Mouse (Mus musculus): Measurements from ENCODE around the gene Itpripl1. TPM values are rescaled to one million over a fixed set of nuclear protein-coding genes. Genes with fewer than 3 reads are reported as not detected.
A peak's percentile ranks its signal among the peaks of the same experiment; 100 is the strongest.
"Not testable (repeated sequence)": the region's sequence is repeated elsewhere in the genome, so short reads cannot be mapped to it uniquely, and the experiment has no call there.

Gene Itpripl1
- total and polyA plus RNA-seq, 2 experiments from 2014 or later = 11.0 to 16.0 TPM

DNA sequence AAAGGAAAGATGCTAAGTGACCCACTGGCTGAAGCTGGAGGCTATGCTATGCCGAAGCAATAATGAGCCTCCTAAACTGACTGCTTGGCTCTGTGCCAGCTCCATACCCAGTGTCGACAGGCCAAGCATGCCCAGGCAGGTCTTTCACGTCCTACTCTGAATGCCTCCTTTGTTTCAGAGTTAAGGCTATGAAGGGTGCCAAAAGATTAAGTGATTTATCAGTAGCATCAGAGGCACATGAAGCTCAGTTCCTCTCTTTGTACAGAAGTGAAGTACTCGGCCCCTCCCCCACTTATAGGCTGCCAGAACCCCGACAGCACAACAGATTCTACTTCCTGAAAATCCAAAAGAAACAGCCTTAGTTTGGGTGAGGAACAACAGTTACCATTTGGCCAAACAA is 6.3 kb downstream of the Itpripl1 start:
- Histone ChIP-seq H3K27me3 (ENCODE audit: insufficient read depth, low read length) (no peaks in the 10 kb centered on the region), H3K36me3 (ENCODE audit: insufficient read depth) (0 out of 2 replicates have a peak, but pooled peaks cover 5% of the 10 kb centered on the region), H3K4me3 (ENCODE audit: low read depth, low read length) (no peak overlapping the region), H3K4me1 (ENCODE audit: insufficient read depth) (peaks cover 11% of the 10 kb centered on the region; the same call in 1 of the 2 replicates), H3K9me3 (ENCODE audit: low read length) (no peaks in the 10 kb centered on the region), H3K4me2 (ENCODE audit: low read depth) (no peak overlapping the region), H3K9ac (no peak overlapping the region), H3K27ac (ENCODE audit: low read depth, low read length) (no peak overlapping the region)
- no peak for TF ChIP-seq CTCF (IDR thresholded peaks at IDR 0.05; ENCODE audit: low read depth)
- ATAC-seq = no peak
- DNase-seq = peak; percentile 49
- WGBS = 8% methylated on average over 5 of the region's 5 CpGs

DNA sequence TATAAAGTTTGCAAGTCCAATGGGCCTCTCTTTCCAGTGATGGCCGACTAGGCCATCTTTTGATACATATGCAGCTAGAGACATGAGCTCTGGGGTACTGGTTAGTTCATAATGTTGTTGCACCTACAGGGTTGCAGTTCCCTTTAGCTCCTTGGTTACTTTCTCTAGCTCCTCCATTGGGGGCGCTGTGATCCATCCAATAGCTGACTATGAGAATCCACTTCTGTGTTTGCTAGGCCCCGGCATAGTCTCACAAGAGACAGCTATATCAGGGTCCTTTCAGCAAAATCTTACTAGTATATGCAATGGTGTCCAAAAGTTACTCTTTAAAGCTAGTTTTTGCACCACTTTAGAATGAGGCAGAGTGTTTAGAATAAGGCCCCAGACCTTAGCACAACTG is 8.0 kb downstream of the Itpripl1 start:
- WGBS = 38% methylated on average over 2 of the region's 3 CpGs
- not testable (repeated sequence) for H3K4me3 ChIP-seq (ENCODE audit: low read depth, low read length)

GRCm38 (mm10) chr2:127133621-127134461 is 9.4 kb downstream of the Itpripl1 start, which contains the start of gene Ncaph:
Gene Ncaph, minus strand, starts transcription at chr2:127133954.
- Histone ChIP-seq H3K4me1 (ENCODE audit: insufficient read depth) (peaks cover 11% of the 10 kb centered on the region; the same call in 1 of the 2 replicates), H3K27me3 (ENCODE audit: insufficient read depth, low read length) (no peaks in the 10 kb centered on the region), H3K4me2 (ENCODE audit: low read depth) (peak within 1 kb of the TSS; percentile 71), H3K9me3 (ENCODE audit: low read length) (no peaks in the 10 kb centered on the region), H3K9ac (peak within 1 kb of the TSS; percentile 63), H3K36me3 (ENCODE audit: insufficient read depth) (no peaks in the 10 kb centered on the region), H3K27ac (ENCODE audit: low read depth, low read length) (peak within 1 kb of the TSS; percentile 70), H3K4me3 (ENCODE audit: low read depth, low read length) (peak within 1 kb of the TSS; percentile 85)
- peak; percentile 94 for ATAC-seq
- no peak for TF ChIP-seq CTCF (IDR thresholded peaks at IDR 0.05; ENCODE audit: low read depth)
- peak; percentile 94 for DNase-seq
- 1% methylated on average over 57 of the region's 57 CpGs for WGBS

More for the DNA sequence above, 8.0 kb downstream of the Itpripl1 start:
- not testable (repeated sequence) for H3K36me3 ChIP-seq (ENCODE audit: insufficient read depth); H3K9me3 ChIP-seq (ENCODE audit: low read length); H3K4me2 ChIP-seq (ENCODE audit: low read depth); H3K9ac ChIP-seq; ATAC-seq; DNase-seq; H3K27ac ChIP-seq (ENCODE audit: low read depth, low read length); H3K27me3 ChIP-seq (ENCODE audit: insufficient read depth, low read length)
- peak; percentile 20; the same call in 1 of the 2 replicates for TF ChIP-seq CTCF (IDR thresholded peaks at IDR 0.05; ENCODE audit: low read depth)
- peaks cover 11% of the 10 kb centered on the region; the same call in 1 of the 2 replicates for H3K4me1 ChIP-seq (ENCODE audit: insufficient read depth)

DNA sequence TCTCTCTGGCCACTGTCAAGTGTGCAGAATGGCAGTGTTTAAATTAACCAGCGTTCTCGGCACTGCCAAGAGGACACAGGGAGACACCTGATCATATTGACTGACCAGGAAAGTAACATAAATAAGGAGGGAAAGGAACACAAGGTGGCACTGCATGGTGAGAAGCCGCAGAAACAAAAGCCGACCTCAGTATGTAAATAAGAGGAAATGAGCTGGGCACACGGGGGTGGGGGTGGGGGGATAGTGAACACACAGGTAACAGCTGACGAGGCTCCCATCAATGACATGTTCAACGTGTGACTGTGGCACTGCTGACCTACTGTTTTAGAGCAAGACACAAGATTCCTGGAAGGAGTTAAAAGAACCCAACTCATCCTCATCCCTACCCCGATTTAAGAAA is 11.9 kb downstream of the Itpripl1 start:
- Histone ChIP-seq H3K27me3 (ENCODE audit: insufficient read depth, low read length) (no peaks in the 10 kb centered on the region), H3K4me3 (ENCODE audit: low read depth, low read length) (no peak overlapping the region), H3K4me2 (ENCODE audit: low read depth) (no peak overlapping the region), H3K9ac (no peak overlapping the region), H3K4me1 (ENCODE audit: insufficient read depth) (peaks cover 11% of the 10 kb centered on the region; the same call in 1 of the 2 replicates), H3K27ac (ENCODE audit: low read depth, low read length) (no peak overlapping the region), H3K36me3 (ENCODE audit: insufficient read depth) (no peaks in the 10 kb centered on the region), H3K9me3 (ENCODE audit: low read length) (no peaks in the 10 kb centered on the region)
- DNase-seq (no peak), ATAC-seq (no peak)
- WGBS = 73% methylated on average over 8 of the region's 8 CpGs
- TF ChIP-seq CTCF (IDR thresholded peaks at IDR 0.05; ENCODE audit: low read depth) = no peak

DNA sequence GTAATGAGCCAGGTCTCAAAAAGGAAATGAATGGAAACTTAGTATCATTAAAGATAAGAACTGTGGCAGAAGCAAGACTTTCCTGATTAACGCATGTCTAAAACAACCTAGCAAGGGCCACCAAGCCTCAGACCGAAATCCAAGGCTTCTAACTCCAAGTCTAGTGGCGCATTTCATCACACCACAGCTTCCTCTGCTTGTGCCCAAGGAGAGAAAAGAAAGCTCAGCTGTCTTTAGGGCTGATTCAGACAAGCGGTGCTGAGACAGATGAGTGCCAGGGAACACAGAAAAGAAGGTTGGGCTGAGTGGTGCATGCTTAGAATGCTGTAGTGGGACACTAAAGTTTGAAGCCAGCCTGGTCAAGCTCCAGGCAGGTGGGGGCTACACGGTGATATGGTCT is 14.3 kb downstream of the Itpripl1 start:
- no peaks in the 10 kb centered on the region for H3K9me3 ChIP-seq (ENCODE audit: low read length)
- no peak for TF ChIP-seq CTCF (IDR thresholded peaks at IDR 0.05; ENCODE audit: low read depth)

DNA sequence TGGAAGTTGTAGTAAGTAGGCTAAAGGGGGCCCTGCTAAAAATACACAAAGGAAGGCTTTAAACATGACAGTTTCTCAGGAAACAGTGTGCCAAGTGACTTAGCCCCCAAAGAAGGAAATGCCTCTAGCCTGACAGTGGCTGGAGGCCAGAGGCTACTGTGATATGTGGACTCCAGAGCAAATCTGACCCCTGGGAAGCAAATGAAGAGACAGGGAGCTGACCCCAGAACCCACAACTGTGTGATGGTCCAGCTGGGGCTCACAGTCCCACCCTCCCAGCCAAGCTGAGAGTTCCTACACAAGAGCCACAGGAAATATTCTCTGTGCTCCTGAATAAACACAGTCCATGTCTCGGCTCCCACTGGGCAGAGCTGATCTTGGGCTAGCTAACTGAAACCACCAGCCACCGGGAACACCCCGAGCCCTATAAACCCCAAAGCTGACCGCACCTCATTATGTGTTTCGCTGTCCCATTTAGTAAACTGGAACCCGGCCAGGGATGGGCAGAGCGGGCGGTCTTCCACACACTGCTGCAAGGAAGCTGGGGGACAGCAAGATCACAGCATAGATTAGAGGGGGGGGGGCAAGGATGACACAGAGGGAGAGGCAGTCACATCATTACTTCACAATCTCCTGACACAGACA is 21.5 kb downstream of the Itpripl1 start:
- TF ChIP-seq CTCF (IDR thresholded peaks at IDR 0.05; ENCODE audit: low read depth) = no peak
- H3K27ac ChIP-seq (ENCODE audit: low read depth, low read length) = no peak overlapping the region
- H3K4me2 ChIP-seq (ENCODE audit: low read depth) = no peak overlapping the region
- no peaks in the 10 kb centered on the region for H3K4me1 ChIP-seq (ENCODE audit: insufficient read depth)
- no peak overlapping the region for H3K4me3 ChIP-seq (ENCODE audit: low read depth, low read length)
- no peaks in the 10 kb centered on the region for H3K9me3 ChIP-seq (ENCODE audit: low read length)
- H3K9ac ChIP-seq = no peak overlapping the region
- H3K36me3 ChIP-seq (ENCODE audit: insufficient read depth) = peaks cover 7% of the 10 kb centered on the region; the same call in 1 of the 2 replicates
- WGBS = 84% methylated on average over 8 of the region's 8 CpGs
- ATAC-seq (no peak), DNase-seq (no peak)
- H3K27me3 ChIP-seq (ENCODE audit: insufficient read depth, low read length) = no peaks in the 10 kb centered on the region

More for the DNA sequence above, 14.3 kb downstream of the Itpripl1 start:
- H3K27me3 ChIP-seq (ENCODE audit: insufficient read depth, low read length) = no peaks in the 10 kb centered on the region
- H3K4me2 ChIP-seq (ENCODE audit: low read depth) = no peak overlapping the region
- DNase-seq (no peak), ATAC-seq (no peak)
- H3K27ac ChIP-seq (ENCODE audit: low read depth, low read length) = no peak overlapping the region
- H3K9ac ChIP-seq = no peak overlapping the region
- no peak overlapping the region for H3K4me3 ChIP-seq (ENCODE audit: low read depth, low read length)
- 76% methylated on average over 5 of the region's 5 CpGs for WGBS
- no peaks in the 10 kb centered on the region for H3K36me3 ChIP-seq (ENCODE audit: insufficient read depth)
- peaks cover 5% of the 10 kb centered on the region; the same call in 1 of the 2 replicates for H3K4me1 ChIP-seq (ENCODE audit: insufficient read depth)

DNA sequence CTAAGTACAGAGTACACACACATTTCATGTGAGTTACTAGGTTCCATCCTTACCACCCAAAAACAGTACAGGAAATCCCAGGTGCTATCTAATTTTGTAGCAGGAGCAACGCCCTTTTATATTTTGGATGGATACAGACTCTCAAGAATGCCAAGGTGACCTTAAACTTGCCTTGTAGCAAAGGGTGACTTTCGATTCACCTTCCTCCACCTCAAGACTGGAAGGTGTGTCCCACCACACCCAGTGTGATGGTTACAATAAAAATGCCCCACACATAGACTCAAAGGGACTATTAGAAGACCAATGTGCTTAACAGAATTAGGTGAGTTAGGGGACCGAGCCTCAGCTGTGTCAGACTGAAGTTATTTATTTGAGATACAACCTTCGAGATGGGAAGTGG is 34.3 kb downstream of the Itpripl1 start:
- Histone ChIP-seq H3K4me1 (ENCODE audit: insufficient read depth) (no peaks in the 10 kb centered on the region), H3K4me2 (ENCODE audit: low read depth) (no peak overlapping the region), H3K9me3 (ENCODE audit: low read length) (no peaks in the 10 kb centered on the region), H3K9ac (no peak overlapping the region), H3K27ac (ENCODE audit: low read depth, low read length) (no peak overlapping the region), H3K27me3 (ENCODE audit: insufficient read depth, low read length) (no peaks in the 10 kb centered on the region), H3K36me3 (ENCODE audit: insufficient read depth) (peaks cover 13% of the 10 kb centered on the region), H3K4me3 (ENCODE audit: low read depth, low read length) (no peak overlapping the region)
- 96% methylated on average over 4 of the region's 4 CpGs for WGBS
- no peak for ATAC-seq
- no peak for TF ChIP-seq CTCF (IDR thresholded peaks at IDR 0.05; ENCODE audit: low read depth)
- no peak for DNase-seq
